Mouse (Mus musculus): ENCODE data around the gene Ccdc155.

GRCm38 (mm10) chr7:45191161-45191560, 13.5 kb downstream of the Ccdc155 start:
- TF ChIP-seq POLR2A (IDR thresholded peaks at IDR 0.05; ENCODE audit: borderline replicate concordance, extremely low read depth, insufficient read depth, insufficient read length, poor library complexity, severe bottlenecking) (no peak), CTCF (IDR thresholded peaks at IDR 0.05; ENCODE audit: borderline replicate concordance, extremely low read depth, insufficient read depth, insufficient read length) (no peak)

Data from brain, embryonic 14.5 days (tissue).